Mouse (Mus musculus): Measurements from ENCODE around the gene Wnt8b.

Gene Wnt8b

DNA sequence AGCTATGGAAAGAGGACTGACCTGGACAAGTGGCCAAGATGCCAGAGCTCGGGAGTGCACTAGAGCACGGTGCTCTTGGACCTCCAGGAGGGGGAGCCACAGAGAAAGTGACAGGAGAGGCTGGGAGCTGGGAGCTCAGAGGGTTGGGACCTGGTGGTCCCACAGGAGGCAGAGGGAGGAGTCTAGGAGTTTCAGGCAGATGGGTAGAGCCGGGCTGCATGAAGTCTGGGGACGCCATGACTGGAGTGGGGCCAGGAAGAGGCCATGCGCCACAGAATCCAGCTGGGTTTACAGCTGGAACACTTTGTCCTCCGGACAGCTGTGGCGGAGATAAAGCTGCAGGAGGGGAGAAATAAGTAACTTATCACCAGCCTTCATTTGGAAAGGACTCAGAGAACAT is 25.9 kb downstream of the Wnt8b start:
- DNase-seq (ENCODE audit: low read depth, low spot score), result no peak
- Histone ChIP-seq H3K36me3 (ENCODE audit: control insufficient read depth, insufficient read depth, low read length, poor library complexity, severe bottlenecking) (no peaks in the 10 kb centered on the region; the same call in 1 of the 2 replicates), H3K27me3 (ENCODE audit: control insufficient read depth, insufficient read depth, low read length, poor library complexity, severe bottlenecking) (no peaks in the 10 kb centered on the region)

DNA sequence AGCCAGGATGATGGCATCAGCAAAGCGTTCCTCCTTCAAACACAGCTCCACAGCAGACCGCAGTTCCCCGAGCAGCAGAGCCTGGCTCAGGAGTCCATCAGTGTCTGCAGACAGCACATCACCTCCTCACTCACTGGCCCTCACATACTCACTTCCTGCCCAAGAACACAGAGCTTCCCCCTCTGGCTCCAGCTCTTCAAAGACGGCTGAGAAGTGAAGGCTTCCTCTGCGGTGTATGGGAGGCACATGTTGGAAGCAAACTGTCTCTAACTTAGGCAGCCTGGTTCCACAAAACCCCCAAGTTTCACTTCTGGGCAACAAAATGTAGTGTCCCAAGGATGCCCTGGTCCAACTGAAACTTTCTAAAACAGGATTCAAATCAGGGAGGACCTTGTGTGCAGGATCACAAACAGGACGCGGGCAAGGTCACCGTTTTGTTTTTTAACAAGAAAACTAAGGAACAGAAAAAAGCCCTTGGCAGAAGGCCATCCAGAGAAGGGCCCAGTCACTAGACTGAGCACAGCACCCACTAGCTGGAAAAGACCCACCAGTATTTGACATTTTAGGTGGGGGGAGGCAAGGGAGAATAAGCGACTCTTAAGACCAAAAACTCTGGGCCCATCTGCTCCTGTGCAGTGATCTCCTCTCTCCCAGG is 32.4 kb downstream of the Wnt8b start:
- DNase-seq (ENCODE audit: low read depth, low spot score), result no peak
- Histone ChIP-seq H3K27me3 (ENCODE audit: control insufficient read depth, insufficient read depth, low read length, poor library complexity, severe bottlenecking) (no peaks in the 10 kb centered on the region), H3K36me3 (ENCODE audit: control insufficient read depth, insufficient read depth, low read length, poor library complexity, severe bottlenecking) (no peaks in the 10 kb centered on the region)

DNA sequence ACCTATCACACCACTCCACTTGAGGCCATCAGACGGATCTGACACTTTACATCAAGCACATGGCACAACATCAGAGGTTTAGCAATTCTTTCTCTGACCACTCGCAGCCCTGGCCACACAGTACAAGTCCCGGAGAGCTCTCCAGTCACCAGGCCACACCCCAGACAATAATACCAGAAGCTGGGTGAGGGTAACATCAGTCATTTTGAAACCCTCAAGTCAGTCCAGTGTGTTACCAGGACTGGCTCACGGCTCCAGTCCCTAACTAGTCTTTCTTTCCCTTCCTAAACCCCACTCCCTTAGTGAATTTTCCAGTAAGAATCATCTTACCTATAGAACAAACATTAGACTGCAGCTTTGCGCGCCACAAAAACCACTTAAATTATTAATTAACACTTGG is 36.7 kb downstream of the Wnt8b start:
- H3K36me3 ChIP-seq (ENCODE audit: control insufficient read depth, insufficient read depth, low read length, poor library complexity, severe bottlenecking), result no peaks in the 10 kb centered on the region
- no peaks in the 10 kb centered on the region for H3K27me3 ChIP-seq (ENCODE audit: control insufficient read depth, insufficient read depth, low read length, poor library complexity, severe bottlenecking)
- no peak for DNase-seq (ENCODE audit: low read depth, low spot score)

DNA sequence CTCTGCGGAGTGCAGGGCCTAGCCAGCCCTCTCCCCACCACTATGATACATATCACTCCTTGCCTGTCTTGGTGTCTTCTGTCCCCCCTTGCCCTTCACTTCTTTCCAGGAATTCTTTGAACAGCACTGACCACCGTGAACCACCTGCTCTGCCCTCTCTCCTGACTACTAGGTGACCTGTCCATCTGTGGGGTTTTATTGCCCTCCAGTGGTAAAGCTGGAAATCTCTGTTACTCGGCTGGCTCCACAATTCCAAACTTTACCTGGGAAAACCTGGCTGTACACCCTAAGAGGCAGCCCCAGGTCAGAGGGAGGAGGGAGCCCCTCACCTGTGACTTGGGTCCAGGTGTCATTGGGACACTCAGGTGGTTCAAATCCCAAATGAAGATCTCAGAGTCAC is 42.1 kb downstream of the Wnt8b start:
- Histone ChIP-seq H3K27me3 (ENCODE audit: control insufficient read depth, insufficient read depth, low read length, poor library complexity, severe bottlenecking) (no peaks in the 10 kb centered on the region), H3K36me3 (ENCODE audit: control insufficient read depth, insufficient read depth, low read length, poor library complexity, severe bottlenecking) (no peaks in the 10 kb centered on the region)
- no peak for DNase-seq (ENCODE audit: low read depth, low spot score)

DNA sequence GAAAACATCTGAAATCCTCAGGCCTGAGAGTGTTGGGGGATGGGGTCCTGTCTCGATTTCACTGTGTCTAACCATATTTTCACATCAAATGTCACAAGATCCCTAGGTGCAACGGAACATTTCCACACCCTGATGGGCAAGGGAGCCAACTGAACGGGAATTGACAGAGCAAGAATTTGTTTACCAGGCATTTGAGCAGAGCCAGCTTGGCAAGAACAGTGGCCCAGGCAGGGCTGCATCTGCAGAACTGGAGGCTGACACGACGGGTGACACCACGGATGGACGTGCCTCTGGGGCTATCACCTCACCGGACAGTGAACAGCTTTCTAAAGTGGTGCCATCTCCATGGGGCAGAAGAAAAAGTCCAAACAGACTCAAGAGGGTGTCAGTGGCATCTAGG is 44.1 kb downstream of the Wnt8b start:
- Histone ChIP-seq H3K36me3 (ENCODE audit: control insufficient read depth, insufficient read depth, low read length, poor library complexity, severe bottlenecking) (no peaks in the 10 kb centered on the region), H3K27me3 (ENCODE audit: control insufficient read depth, insufficient read depth, low read length, poor library complexity, severe bottlenecking) (no peaks in the 10 kb centered on the region)
- DNase-seq (ENCODE audit: low read depth, low spot score), result no peak

DNA sequence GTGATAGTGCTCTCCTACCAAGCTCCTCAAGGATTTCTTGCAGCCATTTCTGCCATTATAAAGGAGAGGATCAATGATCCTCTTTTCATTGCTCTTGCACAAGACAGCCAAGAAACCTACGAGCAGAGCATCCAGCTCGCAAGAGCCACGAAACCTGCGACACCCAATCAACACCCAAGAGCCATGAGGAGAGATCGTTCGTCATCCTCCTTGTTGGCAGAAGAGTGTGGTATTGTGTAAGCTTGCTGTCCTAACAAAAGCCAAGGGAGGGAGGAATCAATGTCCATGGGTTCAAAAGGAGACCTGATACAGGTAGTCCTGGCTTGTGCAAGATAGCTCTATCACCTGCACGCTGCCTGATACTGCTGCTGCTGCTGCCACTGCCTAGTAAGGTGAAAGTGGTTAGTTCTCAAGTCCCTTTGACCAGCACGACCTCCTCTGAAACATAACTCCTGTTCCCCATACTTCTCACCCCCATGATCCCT is 49.5 kb downstream of the Wnt8b start:
- H3K36me3 ChIP-seq (ENCODE audit: control insufficient read depth, insufficient read depth, low read length, poor library complexity, severe bottlenecking), result no peaks in the 10 kb centered on the region
- no peaks in the 10 kb centered on the region for H3K27me3 ChIP-seq (ENCODE audit: control insufficient read depth, insufficient read depth, low read length, poor library complexity, severe bottlenecking)
- DNase-seq (ENCODE audit: low read depth, low spot score), result no peak

DNA sequence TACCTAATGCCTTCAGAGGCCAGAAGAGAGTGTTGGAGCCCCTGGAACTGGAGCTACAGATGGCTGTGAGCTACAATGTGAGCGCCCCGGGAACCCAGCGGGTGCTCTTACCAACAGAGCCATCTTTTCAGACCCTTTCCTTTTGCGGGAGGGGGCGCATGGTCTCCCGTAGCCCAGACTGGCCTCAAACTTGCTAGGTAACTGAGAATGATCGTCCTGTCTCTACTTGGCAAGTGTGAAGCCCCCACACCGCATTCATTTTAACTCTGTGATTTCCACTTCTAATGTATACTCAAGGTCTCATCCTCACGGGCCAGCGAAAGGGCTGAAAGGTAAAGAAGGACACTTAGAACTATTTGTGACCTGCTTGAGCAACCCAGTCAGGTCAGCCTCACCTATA is 51.1 kb downstream of the Wnt8b start:
- no peak for DNase-seq (ENCODE audit: low read depth, low spot score)
- peaks cover 6% of the 10 kb centered on the region; the same call in 1 of the 2 replicates for H3K36me3 ChIP-seq (ENCODE audit: control insufficient read depth, insufficient read depth, low read length, poor library complexity, severe bottlenecking)
- H3K27me3 ChIP-seq (ENCODE audit: control insufficient read depth, insufficient read depth, low read length, poor library complexity, severe bottlenecking), result no peaks in the 10 kb centered on the region

DNA sequence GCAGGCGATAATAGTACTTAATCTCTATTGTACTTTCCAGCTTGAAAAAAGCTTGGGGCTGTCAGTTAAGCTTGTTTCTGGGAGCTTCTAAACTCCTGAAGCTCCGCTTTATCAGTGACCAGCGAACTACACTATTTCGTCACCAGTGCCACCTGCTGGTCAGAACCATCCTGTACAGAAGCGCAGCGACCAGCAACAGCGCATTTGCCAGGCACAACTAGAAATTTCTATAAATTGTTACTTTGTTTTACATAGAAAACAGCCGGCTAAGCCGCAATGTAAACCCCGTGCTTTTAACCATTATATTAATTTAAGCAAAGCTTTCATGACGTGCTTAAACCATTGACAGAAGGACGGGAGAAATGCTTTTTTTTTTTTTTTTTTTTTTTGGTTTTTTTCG is 51.5 kb downstream of the Wnt8b start:
- Histone ChIP-seq H3K36me3 (ENCODE audit: control insufficient read depth, insufficient read depth, low read length, poor library complexity, severe bottlenecking) (peaks cover 8% of the 10 kb centered on the region; the same call in 1 of the 2 replicates), H3K27me3 (ENCODE audit: control insufficient read depth, insufficient read depth, low read length, poor library complexity, severe bottlenecking) (no peaks in the 10 kb centered on the region)
- peak; percentile 87 for DNase-seq (ENCODE audit: low read depth, low spot score)

DNA sequence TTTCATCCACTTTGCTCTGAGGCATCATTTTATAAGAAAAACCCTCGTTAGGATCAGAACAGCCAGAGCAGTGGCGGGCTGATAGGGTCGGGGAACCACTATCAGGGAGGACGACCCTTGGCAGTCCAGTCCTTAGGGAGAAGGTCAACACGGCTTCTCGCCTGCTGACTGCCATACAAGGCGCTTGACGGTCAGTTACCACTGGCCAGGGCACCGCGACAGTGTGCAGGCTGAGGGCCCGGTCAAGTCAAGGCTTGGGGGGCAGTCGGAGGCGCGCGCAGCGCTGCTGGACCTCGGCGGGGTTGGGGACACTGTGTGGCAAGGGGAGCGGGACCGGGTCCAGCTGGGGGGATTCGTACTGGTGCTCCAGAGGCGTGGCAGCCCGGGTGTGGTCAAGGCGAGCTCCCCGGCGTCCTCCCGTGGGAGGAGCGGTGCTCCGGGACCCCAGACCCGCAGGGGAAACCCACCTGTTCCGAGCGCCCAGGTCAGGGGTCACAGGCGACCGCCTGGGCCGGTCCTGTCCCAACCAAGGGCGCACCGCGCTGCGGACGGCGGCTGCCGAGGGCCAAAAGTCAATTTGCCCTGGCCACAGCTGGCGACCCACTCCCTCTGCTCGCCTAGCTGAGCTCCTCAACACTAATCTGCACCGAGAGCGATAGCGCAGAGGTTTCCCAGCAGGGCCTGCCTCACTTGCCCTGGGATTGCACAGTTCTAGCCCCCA is 52.2 kb downstream of the Wnt8b start, which contains the start of gene Sec31b:
Gene Sec31b, minus strand, starts transcription at position 544 of the 721 bp plus-strand sequence.
- no peak for DNase-seq (ENCODE audit: low read depth, low spot score)
- H3K36me3 ChIP-seq (ENCODE audit: control insufficient read depth, insufficient read depth, low read length, poor library complexity, severe bottlenecking), result peaks cover 12% of the 10 kb centered on the region

DNA sequence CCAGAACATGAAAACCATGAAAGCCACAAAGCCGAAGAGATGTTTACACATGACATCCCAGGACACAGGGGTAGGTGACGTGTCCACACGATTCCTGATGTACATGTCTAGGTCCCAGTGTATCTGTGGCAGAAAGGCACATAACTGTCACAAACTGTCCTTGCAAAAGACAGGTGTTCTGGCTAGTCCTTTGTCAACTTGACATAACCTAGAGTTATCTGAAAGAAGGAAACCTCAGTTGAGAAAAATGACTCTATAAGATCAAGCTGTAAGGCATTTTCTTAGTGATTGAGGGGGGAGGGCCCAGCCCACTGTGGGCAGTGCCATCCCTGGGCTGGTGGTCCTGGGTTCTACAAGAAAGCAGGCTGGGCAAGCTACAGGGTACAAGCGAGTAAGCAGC is 59.5 kb downstream of the Wnt8b start, which contains the start of gene Gm20538:
Gene Gm20538, minus strand, starts transcription at position 101 of the 400 bp plus-strand sequence.
- Histone ChIP-seq H3K36me3 (ENCODE audit: control insufficient read depth, insufficient read depth, low read length, poor library complexity, severe bottlenecking) (peaks cover 16% of the 10 kb centered on the region), H3K27me3 (ENCODE audit: control insufficient read depth, insufficient read depth, low read length, poor library complexity, severe bottlenecking) (no peaks in the 10 kb centered on the region)
- DNase-seq (ENCODE audit: low read depth, low spot score), result no peak

More for the DNA sequence above, 52.2 kb downstream of the Wnt8b start, which contains the start of gene Sec31b:
- H3K27me3 ChIP-seq (ENCODE audit: control insufficient read depth, insufficient read depth, low read length, poor library complexity, severe bottlenecking), result no peaks in the 10 kb centered on the region

DNA sequence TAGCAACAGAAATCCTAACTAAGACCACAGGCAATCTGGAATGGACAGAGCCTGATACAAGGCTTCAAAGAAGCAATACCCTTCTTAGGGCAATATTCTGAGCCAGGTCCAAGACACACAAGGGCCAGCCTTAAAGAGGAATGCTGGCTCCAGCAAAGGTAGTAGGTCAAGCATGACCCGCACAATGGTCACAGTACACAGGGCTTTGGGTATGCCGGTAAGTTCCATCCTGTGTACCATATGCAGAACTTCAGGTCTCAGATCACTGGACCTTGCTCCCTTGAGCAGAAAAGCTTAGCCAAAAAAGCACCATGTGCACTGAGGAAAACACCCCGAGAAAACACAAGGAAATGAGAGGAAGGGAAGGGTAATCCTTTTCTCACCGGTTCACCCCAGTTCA is 60.0 kb downstream of the Wnt8b start:
- Histone ChIP-seq H3K27me3 (ENCODE audit: control insufficient read depth, insufficient read depth, low read length, poor library complexity, severe bottlenecking) (no peaks in the 10 kb centered on the region), H3K36me3 (ENCODE audit: control insufficient read depth, insufficient read depth, low read length, poor library complexity, severe bottlenecking) (peaks cover 16% of the 10 kb centered on the region)
- DNase-seq (ENCODE audit: low read depth, low spot score), result no peak

DNA sequence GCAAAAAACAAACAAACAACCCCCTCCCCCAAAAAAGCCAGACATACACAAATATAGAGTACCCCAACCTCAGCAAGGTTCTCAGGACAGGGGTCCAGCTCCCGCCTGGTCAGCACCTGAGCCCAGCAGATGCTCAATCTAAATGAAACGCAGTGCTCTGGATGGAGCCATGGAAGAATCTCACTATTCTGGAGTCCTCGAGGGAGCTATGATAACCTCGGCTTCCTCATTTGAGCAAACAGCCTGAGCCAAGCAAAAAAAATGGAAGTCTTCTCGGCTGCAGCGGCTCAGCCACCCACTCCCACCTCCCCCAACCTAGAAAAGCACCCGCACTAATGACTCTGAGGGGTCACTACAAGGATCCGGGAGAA is 61.2 kb downstream of the Wnt8b start:
- H3K27me3 ChIP-seq (ENCODE audit: control insufficient read depth, insufficient read depth, low read length, poor library complexity, severe bottlenecking), result no peaks in the 10 kb centered on the region
- H3K36me3 ChIP-seq (ENCODE audit: control insufficient read depth, insufficient read depth, low read length, poor library complexity, severe bottlenecking), result peaks cover 10% of the 10 kb centered on the region
- DNase-seq (ENCODE audit: low read depth, low spot score), result peak; percentile 20

DNA sequence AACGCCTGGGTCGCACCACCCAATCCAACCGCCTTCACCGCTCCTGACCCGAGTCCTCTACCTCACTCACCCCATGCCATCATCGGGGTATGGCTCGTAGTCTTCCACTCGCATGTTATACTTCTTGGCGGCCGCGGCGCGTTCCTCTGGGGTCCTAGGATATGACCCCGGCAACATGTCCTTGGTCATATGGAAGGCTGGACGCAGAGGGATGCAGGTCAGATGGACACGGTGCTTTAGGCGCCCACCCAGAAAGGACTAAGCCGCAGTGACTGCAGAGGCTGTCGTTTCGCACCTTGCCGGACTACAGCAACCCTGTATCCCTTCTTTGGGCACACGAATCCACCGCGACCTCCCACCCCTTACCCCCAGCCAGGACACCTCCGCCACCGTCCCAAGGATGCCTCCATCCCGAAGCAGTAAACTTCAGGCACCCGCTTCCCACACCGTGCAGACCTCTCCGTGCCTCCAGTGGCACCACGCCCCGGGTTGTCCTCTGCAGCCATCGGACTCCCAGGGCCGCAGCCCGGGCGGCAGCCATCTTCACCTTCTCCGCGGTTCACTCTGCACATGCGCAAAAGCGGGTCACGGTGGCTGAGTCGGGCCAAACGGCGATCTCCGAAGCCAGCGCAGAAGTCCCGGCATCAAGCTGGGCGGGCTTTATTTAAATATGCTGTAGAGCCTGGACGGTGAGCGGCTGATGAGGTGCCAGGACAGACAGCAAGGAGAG is 61.8 kb downstream of the Wnt8b start, which contains the start of gene Ndufb8:
Gene Ndufb8, minus strand, starts transcription at position 580 of the 730 bp plus-strand sequence.
- Histone ChIP-seq H3K36me3 (ENCODE audit: control insufficient read depth, insufficient read depth, low read length, poor library complexity, severe bottlenecking) (peaks cover 7% of the 10 kb centered on the region), H3K27me3 (ENCODE audit: control insufficient read depth, insufficient read depth, low read length, poor library complexity, severe bottlenecking) (no peaks in the 10 kb centered on the region)
- peak; percentile 95 for DNase-seq (ENCODE audit: low read depth, low spot score)

DNA sequence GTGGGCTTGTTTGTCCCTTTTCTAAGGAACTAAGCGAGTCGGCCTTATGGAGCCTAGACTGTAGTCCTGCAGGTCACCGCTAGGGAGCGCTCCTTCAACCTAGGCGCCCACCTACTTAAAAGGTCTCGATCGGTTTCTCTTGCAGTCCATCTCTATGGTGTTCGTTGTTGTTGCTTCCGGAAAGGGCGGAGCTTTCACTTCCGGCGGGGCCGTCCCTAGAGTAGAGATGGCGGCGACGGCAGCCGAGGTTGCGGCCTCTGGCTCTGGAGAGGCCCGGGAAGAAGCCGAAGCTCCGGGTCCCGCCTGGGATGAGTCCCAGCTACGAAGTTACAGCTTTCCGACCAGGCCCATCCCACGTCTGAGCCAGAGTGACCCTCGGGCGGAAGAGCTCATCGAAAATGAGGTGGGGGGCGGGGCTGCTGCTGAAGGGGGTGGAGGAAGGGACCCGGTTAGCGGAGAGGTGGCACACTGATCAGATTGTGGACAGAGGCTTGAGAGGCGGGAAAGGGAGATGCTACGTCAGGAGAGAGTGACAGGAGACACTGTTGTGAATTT is 69.5 kb downstream of the Wnt8b start, which contains the start of gene Hif1an:
Gene Hif1an, plus strand, starts transcription at position 199 of the 555 bp plus-strand sequence.
- peak; percentile 97 for DNase-seq (ENCODE audit: low read depth, low spot score)
- H3K36me3 ChIP-seq (ENCODE audit: control insufficient read depth, insufficient read depth, low read length, poor library complexity, severe bottlenecking), result peaks cover 12% of the 10 kb centered on the region
- H3K27me3 ChIP-seq (ENCODE audit: control insufficient read depth, insufficient read depth, low read length, poor library complexity, severe bottlenecking), result no peaks in the 10 kb centered on the region

Data from splenic B cell, adult 2 months (primary cell).